Mouse (Mus musculus) thymus, adult 2 months (tissue): ENCODE results near the gene Ywhae.

Experiments used
- CTCF ChIP-seq: fragments of 200-500 bp; IDR thresholded peaks from 2 replicates; pipeline ENCODE4 v1.5.1; 2012; ENCODE audit warnings: mild to moderate bottlenecking, control low read depth, low read length, moderate library complexity, borderline replicate concordance; ENCODE audit not compliant: control insufficient read depth, poor library complexity, insufficient read depth; ENCODE audit errors: extremely low read depth
- POLR2A ChIP-seq: fragments of 200-500 bp; IDR thresholded peaks from 2 replicates; pipeline ENCODE4 v1.6.1; 2012; ENCODE audit warnings: mild to moderate bottlenecking, low read length, control low read depth, moderate library complexity; ENCODE audit not compliant: control insufficient read depth, poor library complexity, insufficient read depth; ENCODE audit errors: extremely low read depth

GRCm38 (mm10) chr11:75801771-75802550, 69.3 kb downstream of the Ywhae start:
- TF ChIP-seq CTCF: no peak
- TF ChIP-seq POLR2A: no peak
